Mouse (Mus musculus) heart, embryonic 11.5 days (tissue): ENCODE results near the gene Fiz1. TPM values are rescaled to one million over a fixed set of nuclear protein-coding genes. Genes with fewer than 3 reads are reported as not detected.

Experiments
- ATAC-seq: fragments of 200-750 bp; cut with Nextera tagmentation; replicated peaks from 2 replicates; pipeline ENCODE4 v1.8.0; 2017; ENCODE audit warnings: moderate library complexity; ENCODE audit not compliant: insufficient number of reproducible peaks, low FRiP score, low TSS enrichment
- H3K27ac ChIP-seq: fragments of 300-500 bp; sonication (generic); 2 replicates; pipeline ENCODE4 v1.5.1; 2014; ENCODE audit warnings: mild to moderate bottlenecking, low read depth, low read length
- H3K27me3 ChIP-seq: fragments of 300-500 bp; sonication (generic); 2 replicates; pipeline ENCODE4 v1.6.1; 2014; ENCODE audit warnings: mild to moderate bottlenecking, low read length, mixed read lengths; ENCODE audit not compliant: control insufficient read depth, insufficient read depth
- H3K36me3 ChIP-seq: fragments of 300-500 bp; sonication (generic); 2 replicates; pipeline ENCODE4 v1.6.1; 2014; ENCODE audit warnings: mild to moderate bottlenecking, low read length, moderate library complexity, mixed read lengths; ENCODE audit not compliant: control insufficient read depth, insufficient read depth
- H3K4me1 ChIP-seq: fragments of 300-500 bp; sonication (generic); 2 replicates; pipeline ENCODE4 v1.6.1; 2014; ENCODE audit warnings: low read length; ENCODE audit not compliant: control insufficient read depth, insufficient read depth
- H3K4me2 ChIP-seq: fragments of 300-500 bp; sonication (generic); 2 replicates; pipeline ENCODE4 v1.6.1; 2014; ENCODE audit warnings: mild to moderate bottlenecking, moderate library complexity
- H3K4me3 ChIP-seq: fragments of 300-500 bp; sonication (generic); 2 replicates; pipeline ENCODE4 v1.5.1; 2014; ENCODE audit warnings: low read depth, low read length
- H3K9ac ChIP-seq: fragments of 300-500 bp; sonication (generic); 2 replicates; pipeline ENCODE4 v1.6.1; 2014; ENCODE audit warnings: mild to moderate bottlenecking, low read depth, low read length, moderate library complexity
- H3K9me3 ChIP-seq: fragments of 300-500 bp; sonication (generic); replicated peaks from 2 replicates; pipeline ENCODE4 v1.6.1; 2016; ENCODE audit warnings: low read length; ENCODE audit not compliant: control insufficient read depth
- WGBS: fragments of 180-500 bp; shearing (Covaris S2); extraction: QIAGEN DNeasy Blood & Tissue Kit; methylation state at CpG from one replicate; pipeline ENCODE4 v1.1.7; 2014; ENCODE audit not compliant: insufficient replicate concordance; 5-methylcytosine and 5-hydroxymethylcytosine counted together
- polyA plus RNA-seq: library from polyadenylated mRNA; unstranded; fragments of >200 nt; fragmentation: Nextera tagmentation; extraction: Ambion mirVana; gene quantifications from 2 replicates; pipeline ENCODE4 v1.2.1, GENCODE M21; 2014

The Fiz1 gene
- 25.5 and 25.9 TPM in 2 replicates for polyA plus RNA-seq

DNA sequence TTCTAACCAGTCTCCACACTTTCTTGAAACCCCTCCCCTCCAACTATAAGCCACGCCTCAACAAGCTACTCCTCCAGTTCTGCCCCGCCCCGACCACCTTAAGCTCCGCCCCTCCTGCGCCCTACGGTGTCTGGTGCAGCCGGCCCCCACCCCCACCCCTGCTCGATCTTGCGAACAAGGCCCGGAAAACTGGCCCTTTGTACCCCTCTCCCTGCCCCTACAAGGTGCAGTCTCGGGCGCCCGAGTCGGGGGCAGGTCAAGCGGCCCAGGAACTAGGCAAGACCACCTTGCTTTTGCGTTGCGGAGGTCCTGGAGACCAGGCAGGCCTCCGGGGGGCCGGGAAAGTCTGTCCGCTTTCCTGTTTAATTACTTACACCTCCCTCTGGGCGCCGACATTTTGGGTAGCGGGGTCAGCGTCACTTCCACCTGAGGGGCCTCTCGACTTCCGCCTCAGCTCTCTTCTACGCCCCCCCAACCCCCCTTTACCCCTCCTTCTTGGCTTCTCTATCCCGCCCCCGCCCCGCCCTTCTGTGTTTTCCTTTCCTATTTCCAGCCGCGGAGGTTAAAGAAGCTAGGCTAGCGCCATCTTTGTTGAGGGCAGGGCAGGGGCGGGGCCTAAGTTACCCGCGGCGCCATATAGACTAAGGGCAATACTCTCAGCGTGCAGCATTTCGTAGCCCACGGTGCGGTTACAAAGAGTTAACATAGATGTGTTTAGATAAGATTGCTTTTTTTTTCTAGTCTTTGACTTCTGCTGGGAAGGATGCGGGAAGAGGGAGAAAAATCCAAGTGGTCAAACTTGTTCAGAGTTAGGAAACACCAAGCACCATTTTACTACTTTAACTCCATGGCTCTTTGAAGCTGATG lies at the start of gene Fiz1, which contains the start of gene Zfp524:
TSS of gene Fiz1 (minus strand) at position 447 of the 867 bp plus-strand sequence.
TSS of gene Zfp524 (plus strand) at position 165 of the 867 bp plus-strand sequence.
- Histone ChIP-seq H3K4me1 (0 out of 2 replicates have a peak, but pooled peaks cover 2% of the 10 kb centered on the region), H3K4me2 (peak within 1 kb of the TSS; percentile 78), H3K9me3 (no peaks in the 10 kb centered on the region), H3K9ac (peak within 1 kb of the TSS; percentile 96), H3K27me3 (no peaks in the 10 kb centered on the region), H3K36me3 (peaks cover 26% of the 10 kb centered on the region), H3K4me3 (peak within 1 kb of the TSS; percentile 83), H3K27ac (peak within 1 kb of the TSS; percentile 99)
- WGBS, result 0% methylated on average over 42 of the region's 42 CpGs
- peak; percentile 81 for ATAC-seq

DNA sequence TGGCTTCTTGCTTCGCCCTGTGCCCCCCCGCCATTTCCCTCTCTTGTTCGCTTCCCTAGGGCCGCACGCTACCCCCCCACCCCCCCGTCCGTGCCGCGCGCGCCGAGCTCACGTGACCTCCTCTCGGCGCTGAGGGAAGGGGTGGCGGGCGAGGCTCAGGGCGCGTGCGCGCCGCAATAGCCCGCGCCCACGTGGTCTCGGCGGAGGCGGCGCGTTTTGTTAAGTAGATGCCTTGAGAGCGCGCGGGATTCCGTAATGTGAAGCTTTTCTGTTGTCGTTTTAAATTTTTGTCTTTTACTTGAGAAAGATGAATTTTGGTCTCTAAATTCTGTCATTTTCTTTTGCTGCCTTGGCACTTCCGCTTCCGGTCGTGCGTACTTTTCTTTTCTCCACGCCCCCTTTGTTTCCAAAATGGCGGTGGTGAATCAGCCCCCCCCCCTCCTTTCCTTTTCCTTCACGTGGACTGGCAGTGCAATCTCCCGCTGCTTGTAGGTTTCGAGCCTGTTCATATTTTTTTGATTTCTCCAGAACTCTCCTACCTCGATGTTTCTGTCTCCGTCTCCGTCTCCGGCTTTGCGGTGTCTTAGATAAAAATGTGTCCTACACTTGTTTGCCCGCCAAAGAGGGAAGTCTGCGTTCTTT lies 48.0 kb upstream of the Fiz1 start:
- Histone ChIP-seq H3K4me3 (peak overlapping the region; percentile 78), H3K4me1 (peaks cover 15% of the 10 kb centered on the region; the same call in 1 of the 2 replicates), H3K36me3 (peaks cover 5% of the 10 kb centered on the region; the same call in 1 of the 2 replicates), H3K9ac (peak overlapping the region; percentile 95), H3K27ac (peak overlapping the region; percentile 99), H3K9me3 (no peaks in the 10 kb centered on the region), H3K27me3 (peaks cover 14% of the 10 kb centered on the region), H3K4me2 (peak overlapping the region; percentile 87)
- WGBS, result under 1% methylated on average over 51 of the region's 51 CpGs
- ATAC-seq, result peak; percentile 65

DNA sequence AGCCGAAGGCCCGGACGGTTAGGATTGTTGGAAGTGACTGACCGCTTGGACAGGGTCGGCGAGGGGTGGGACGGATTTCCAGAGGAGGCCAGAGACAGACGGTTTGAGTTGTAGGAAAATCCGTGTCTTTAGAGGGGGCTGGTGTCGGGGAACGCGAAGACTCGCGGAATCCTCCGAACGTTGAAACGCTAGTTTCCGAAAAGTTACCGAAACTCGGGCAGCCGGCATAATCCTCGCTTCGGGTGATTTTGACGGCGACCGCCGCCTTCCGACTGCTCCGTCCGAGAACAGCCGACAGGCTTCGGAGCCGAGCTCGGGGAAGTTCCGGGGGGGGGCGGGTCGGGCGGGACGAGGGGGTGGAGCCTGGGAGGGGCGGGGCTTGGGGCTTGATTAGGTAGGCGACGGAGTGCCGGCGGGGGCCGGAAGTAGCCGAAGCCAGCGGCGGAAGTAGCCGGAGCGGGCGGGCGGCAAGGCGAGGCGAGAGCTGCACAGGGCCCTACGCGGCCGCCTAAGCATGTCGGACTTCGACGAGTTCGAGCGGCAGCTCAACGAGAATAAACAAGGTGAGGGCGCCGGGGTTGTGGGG lies 47.4 kb upstream of the Fiz1 start, which contains the start of gene U2af2:
TSS of gene U2af2 (plus strand) at position 370 of the 586 bp plus-strand sequence.
- ATAC-seq, result peak; percentile 85
- WGBS, result 0% methylated on average over 63 of the region's 65 CpGs
- no peaks in the 10 kb centered on the region for H3K9me3 ChIP-seq
- peak within 1 kb of the TSS; percentile 87 for H3K4me2 ChIP-seq
- peak within 1 kb of the TSS; percentile 78 for H3K4me3 ChIP-seq
- H3K4me1 ChIP-seq, result peaks cover 18% of the 10 kb centered on the region; the same call in 1 of the 2 replicates
- H3K36me3 ChIP-seq, result 0 out of 2 replicates have a peak, but pooled peaks cover 4% of the 10 kb centered on the region
- peak within 1 kb of the TSS; percentile 95 for H3K9ac ChIP-seq
- peak within 1 kb of the TSS; percentile 99 for H3K27ac ChIP-seq
- peaks cover 20% of the 10 kb centered on the region for H3K27me3 ChIP-seq

DNA sequence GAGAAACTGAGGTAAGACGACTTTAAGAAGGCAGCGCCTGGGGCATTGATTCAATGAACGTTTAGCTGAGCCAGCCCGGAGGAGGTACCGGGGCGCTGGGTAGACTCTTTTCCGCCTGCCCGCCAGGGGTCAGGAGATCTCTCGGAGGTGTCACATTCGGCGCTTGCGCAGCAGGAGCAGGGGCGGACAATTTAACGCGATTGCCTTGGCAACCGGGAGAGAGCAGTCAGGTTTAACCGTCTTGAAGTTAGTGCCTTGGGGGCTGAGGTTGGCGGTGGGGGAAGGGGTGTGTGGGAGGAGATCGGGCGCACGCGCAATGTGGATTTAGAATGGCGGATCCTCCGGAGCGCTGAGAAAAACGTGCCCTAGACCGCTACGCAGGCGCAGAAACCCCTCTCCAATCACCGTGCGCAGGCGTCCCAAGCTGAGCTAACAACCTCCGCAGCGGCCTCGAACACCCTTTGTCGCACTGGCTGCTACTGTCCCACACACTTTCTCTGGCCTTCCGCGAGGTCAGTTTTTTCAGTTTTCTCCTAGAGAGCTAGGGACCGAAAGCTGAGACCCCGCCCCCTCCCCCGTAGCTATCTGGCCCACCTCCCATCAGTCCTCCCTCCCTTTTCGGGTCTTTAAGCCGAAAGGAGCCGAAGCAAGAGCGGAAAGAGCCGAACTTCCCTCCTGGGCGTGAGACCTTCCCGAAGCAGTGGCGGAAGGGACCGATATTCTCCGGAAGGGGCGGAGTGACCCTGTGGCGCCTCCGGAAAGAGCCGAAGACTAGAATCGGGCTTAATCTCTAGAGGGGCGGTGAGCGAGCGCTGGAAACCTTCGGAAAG lies 46.7 kb upstream of the Fiz1 start:
- H3K9ac ChIP-seq, result peak overlapping the region; percentile 95
- under 1% methylated on average over 60 of the region's 60 CpGs for WGBS

DNA sequence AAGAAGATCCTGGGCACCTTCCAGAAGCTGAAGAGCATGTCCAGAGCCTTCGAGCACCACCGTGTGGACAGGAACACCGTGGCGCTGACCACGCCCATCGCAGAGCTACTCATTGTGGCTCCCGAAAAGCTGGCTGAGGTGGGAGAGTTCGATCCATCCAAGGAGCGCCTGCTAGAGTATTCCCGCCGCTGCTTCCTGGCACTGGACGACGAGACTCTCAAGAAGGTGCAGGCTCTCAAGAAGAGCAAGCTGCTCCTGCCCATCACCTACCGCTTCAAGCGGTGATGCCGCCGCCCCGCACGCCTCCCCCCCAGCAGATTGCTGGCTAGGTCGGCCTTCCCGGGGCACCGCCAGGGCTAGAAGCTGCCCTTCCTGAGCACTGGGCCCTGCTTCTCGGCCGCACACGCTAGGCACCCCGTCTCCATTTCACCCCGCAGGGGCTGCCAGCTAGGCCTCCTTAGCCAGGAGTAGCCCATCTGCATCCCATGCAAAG lies 45.8 kb upstream of the Fiz1 start:
- Histone ChIP-seq H3K4me2 (peak overlapping the region; percentile 87), H3K4me1 (peaks cover 16% of the 10 kb centered on the region; the same call in 1 of the 2 replicates), H3K27ac (peak overlapping the region; percentile 99), H3K4me3 (peak overlapping the region; percentile 78), H3K36me3 (no peaks in the 10 kb centered on the region), H3K9me3 (no peaks in the 10 kb centered on the region), H3K27me3 (peaks cover 36% of the 10 kb centered on the region), H3K9ac (peak overlapping the region; percentile 95)
- WGBS, result 4% methylated on average over 27 of the region's 27 CpGs
- ATAC-seq, result no peak

More for the DNA sequence above, 46.7 kb upstream of the Fiz1 start:
- Histone ChIP-seq H3K27me3 (peaks cover 27% of the 10 kb centered on the region), H3K4me2 (peak overlapping the region; percentile 87), H3K4me3 (peak overlapping the region; percentile 78), H3K4me1 (peaks cover 21% of the 10 kb centered on the region; the same call in 1 of the 2 replicates), H3K36me3 (no peaks in the 10 kb centered on the region), H3K27ac (peak overlapping the region; percentile 99), H3K9me3 (no peaks in the 10 kb centered on the region)
- ATAC-seq, result peak; percentile 86

DNA sequence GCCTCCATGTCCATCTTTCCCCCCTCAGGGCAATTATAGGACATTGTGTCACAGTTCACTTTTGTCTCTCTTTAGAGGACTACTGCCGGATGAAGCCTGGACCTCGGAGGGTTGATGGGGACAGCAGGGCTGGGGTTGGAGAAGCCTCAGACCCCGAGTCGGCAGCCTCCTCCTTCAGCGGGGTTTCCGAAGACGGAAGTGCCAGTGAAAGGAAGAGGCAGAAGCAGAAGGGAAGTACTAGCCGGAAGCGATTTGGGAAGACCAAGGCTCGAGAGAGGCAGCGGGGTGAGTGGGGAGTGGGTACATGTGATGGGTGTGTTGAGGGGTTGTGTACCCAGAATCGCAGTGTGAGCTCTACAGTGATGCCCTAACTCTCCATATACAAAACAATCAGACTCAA lies 44.9 kb upstream of the Fiz1 start:
- WGBS, result 90% methylated on average over 12 of the region's 12 CpGs
- no peaks in the 10 kb centered on the region for H3K9me3 ChIP-seq
- no peak for ATAC-seq
- no peak overlapping the region for H3K27ac ChIP-seq
- H3K27me3 ChIP-seq, result peaks cover 45% of the 10 kb centered on the region
- H3K4me1 ChIP-seq, result peaks cover 16% of the 10 kb centered on the region; the same call in 1 of the 2 replicates
- H3K9ac ChIP-seq, result no peak overlapping the region; the same call in 1 of the 2 replicates
- H3K4me2 ChIP-seq, result no peak overlapping the region; the same call in 1 of the 2 replicates
- H3K4me3 ChIP-seq, result no peak overlapping the region
- H3K36me3 ChIP-seq, result no peaks in the 10 kb centered on the region

DNA sequence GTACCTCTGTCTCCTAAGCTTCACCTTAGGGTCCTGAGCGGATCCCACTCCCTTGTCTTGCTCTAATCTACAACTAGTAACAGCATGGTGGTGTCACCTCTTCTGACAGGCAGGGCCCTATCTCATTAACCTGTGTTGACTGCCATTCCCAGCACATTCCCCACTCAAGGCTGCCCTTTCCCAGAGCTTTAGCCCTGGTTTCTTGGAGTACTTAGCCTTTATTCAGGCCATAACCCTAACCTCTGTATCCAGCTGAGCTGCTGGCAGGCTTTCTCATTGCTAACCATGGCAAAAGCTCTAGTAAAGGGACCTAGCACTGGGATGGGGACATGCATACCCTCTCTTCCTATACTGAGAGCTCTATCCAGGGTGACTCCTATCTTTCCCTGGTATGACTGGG lies 44.1 kb upstream of the Fiz1 start:
- H3K9ac ChIP-seq, result no peak overlapping the region
- no peak overlapping the region for H3K4me2 ChIP-seq
- 81% methylated on average over 1 of the region's 1 CpGs for WGBS
- peaks cover 20% of the 10 kb centered on the region for H3K4me1 ChIP-seq
- H3K36me3 ChIP-seq, result no peaks in the 10 kb centered on the region
- H3K27ac ChIP-seq, result no peak overlapping the region
- no peak overlapping the region for H3K4me3 ChIP-seq
- no peak for ATAC-seq
- H3K27me3 ChIP-seq, result peaks cover 52% of the 10 kb centered on the region
- no peaks in the 10 kb centered on the region for H3K9me3 ChIP-seq
